In genomic region chr2:59896837-59897236, GRCm38 (mm10) we compare ENCODE assay signal across 17 mouse cellular contexts. TPM values are rescaled to one million over a fixed set of nuclear protein-coding genes. Genes with fewer than 3 reads are reported as not detected.
DNase-seq lines count a peak whose midpoint lies in the region; ATAC-seq lines count a peak whose summit lies in the region.
"Had no signal": no experiment of that assay in that cellular context is flagged by ENCODE, and none has a peak within 500 bp of the region (broad histone marks: within the 10 kb centered on the region; RNA-seq: fewer than 3 reads in every experiment).

No protein-coding gene starts in this region.

- WGBS in kidney, embryonic 15.5 days, result 61% methylated on average over 8 of the region's 8 CpGs
- WGBS in intestine, embryonic 15.5 days, result 43% methylated on average over 8 of the region's 8 CpGs

- peak overlapping the region; percentile 27; the same call in 1 of the 2 replicates for H3K27ac ChIP-seq in kidney, embryonic 15.5 days
- H3K27ac ChIP-seq in intestine, embryonic 15.5 days, result no peak overlapping the region
- H3K27ac ChIP-seq: forebrain, embryonic 13.5 days; hindbrain, postnatal 0 days; neural tube, embryonic 13.5 days had no signal

- DNase-seq in heart, adult 11 months, result peak; percentile 68
- no peak for DNase-seq in heart, postnatal 10 days
- no peak for DNase-seq in kidney, postnatal 14 days
- peak; percentile 16 for DNase-seq in NIH3T3 (ENCODE audit: low read depth)
- DNase-seq in urinary bladder, postnatal 36 days (ENCODE audit: low spot score in 2 of 2), result no peak
- DNase-seq: cerebellum, adult 2 months; gastrocnemius, postnatal 25 days; thymus, postnatal 25 days had no signal

- H3K36me3 ChIP-seq in kidney, embryonic 15.5 days, result peaks cover 39% of the 10 kb centered on the region
- H3K36me3 ChIP-seq in intestine, embryonic 15.5 days, result 0 out of 2 replicates have a peak, but pooled peaks cover 13% of the 10 kb centered on the region

- intact Hi-C loops in heart, postnatal 10 days (cut with DNase I), result no loop called here

- H3K9ac ChIP-seq in kidney, embryonic 15.5 days, result no peak overlapping the region
- no peak overlapping the region for H3K9ac ChIP-seq in intestine, embryonic 15.5 days
- H3K9ac ChIP-seq: forebrain, embryonic 13.5 days; neural tube, embryonic 13.5 days had no signal

- H3K4me3 ChIP-seq in kidney, embryonic 15.5 days (replicated peaks), result no peak overlapping the region
- no peak overlapping the region for H3K4me3 ChIP-seq in intestine, embryonic 15.5 days (replicated peaks)
- H3K4me3 ChIP-seq: forebrain, embryonic 13.5 days; neural tube, embryonic 13.5 days had no signal

- H3K9me3 ChIP-seq in kidney, embryonic 15.5 days (replicated peaks), result no peaks in the 10 kb centered on the region
- no peaks in the 10 kb centered on the region for H3K9me3 ChIP-seq in intestine, embryonic 15.5 days
- H3K9me3 ChIP-seq: forebrain, embryonic 13.5 days; G1E; neural tube, embryonic 13.5 days had no signal

- ATAC-seq in kidney, embryonic 15.5 days (replicated peaks; ENCODE audit: low FRiP score), result peak; percentile 77; the same call in 1 of the 2 replicates
- peak; percentile 86 for ATAC-seq in intestine, embryonic 15.5 days
- no peak for ATAC-seq in granulocyte monocyte progenitor cell, adult 5-6 weeks (replicated peaks; ENCODE audit: poor library complexity, severe bottlenecking)
- ATAC-seq: activated CD4-positive, CD25-positive, alpha-beta regulatory T cell, adult 4 months; forebrain, embryonic 13.5 days; hindbrain, postnatal 0 days had no signal

- H3K27me3 ChIP-seq in kidney, embryonic 15.5 days, result no peaks in the 10 kb centered on the region
- H3K27me3 ChIP-seq in intestine, embryonic 15.5 days (replicated peaks), result no peaks in the 10 kb centered on the region
- H3K27me3 ChIP-seq: forebrain, embryonic 13.5 days; neural tube, embryonic 13.5 days had no signal

- H3K4me1 ChIP-seq in kidney, embryonic 15.5 days, result peaks cover 4% of the 10 kb centered on the region; the same call in 1 of the 2 replicates
- 0 out of 2 replicates have a peak, but pooled peaks cover 4% of the 10 kb centered on the region for H3K4me1 ChIP-seq in intestine, embryonic 15.5 days (replicated peaks)
- H3K4me1 ChIP-seq: forebrain, embryonic 13.5 days; neural tube, embryonic 13.5 days had no signal

- no peak overlapping the region for H3K4me2 ChIP-seq in kidney, embryonic 15.5 days
- no peak overlapping the region for H3K4me2 ChIP-seq in intestine, embryonic 15.5 days (replicated peaks)
- H3K4me2 ChIP-seq: forebrain, embryonic 13.5 days; liver, embryonic 11.5 days; neural tube, embryonic 13.5 days had no signal

RNA-seq across cellular contexts. Expression of gene Wdsub1, which starts 14.4 kb away (rescaled TPM):
- 10 to 100 TPM; 28.7 to 29.7 TPM for total RNA-seq in heart, postnatal 10 days (2021)
- 38.1 and 41.2 TPM in 2 replicates for polyA plus RNA-seq in kidney, embryonic 15.5 days (2015; fragmentation: Nextera tagmentation; extraction: Ambion mirVana)
- polyA plus RNA-seq in intestine, embryonic 15.5 days (2015; fragmentation: Nextera tagmentation; extraction: Ambion mirVana), result 33.3 and 33.9 TPM in 2 replicates
- total RNA-seq in granulocyte monocyte progenitor cell, adult 5-6 weeks (2014; fragmentation: Nextera tagmentation), result 6.3 and 11.1 TPM in 2 replicates
- 9.2 and 9.7 TPM in 2 replicates for total RNA-seq in granulocyte monocyte progenitor cell, adult 5-6 weeks (2017)

Comparison
In these comparisons a context has a peak if more than half of its experiments do, and no peak if none do; other contexts are left out.
1. DNase-seq: peak in heart, adult 11 months (single experiment) and NIH3T3 (single experiment); none in heart, postnatal 10 days (0 of 2), kidney, postnatal 14 days (single experiment) and urinary bladder, postnatal 36 days (0 of 2).